Comparison of ENCODE assay signal across 8 mouse cellular contexts in genomic region chrX:164269285-164269761, GRCm38 (mm10). TPM values are rescaled to one million over a fixed set of nuclear protein-coding genes. Genes with fewer than 3 reads are reported as not detected.
DNase-seq lines count a peak whose midpoint lies in the region; ATAC-seq lines count a peak whose summit lies in the region.

Gene Pir, plus strand, starts transcription at chrX:164269371.

- DNase-seq in adrenal gland, adult 8-10 months, result peak; percentile 45
- DNase-seq in embryo, embryonic 11 days, result peak; percentile 63
- peak; percentile 47 for DNase-seq in gastrocnemius, postnatal 14 days
- DNase-seq in induced T-regulatory cell, adult 2 months (ENCODE audit: low read depth), result peak; percentile 3
- DNase-seq in left cerebral cortex, postnatal 10 days (ENCODE audit: extremely low spot score in 1 of 2, low spot score in 2 of 2), result peak; percentile 4 to 71
- DNase-seq in right cerebral cortex, postnatal 10 days (ENCODE audit: low spot score in 2 of 2), result peak; percentile 27 to 30
- peak; percentile 62 for DNase-seq in urinary bladder, postnatal 14 days (ENCODE audit: low spot score)

- intact Hi-C loops in gastrocnemius, postnatal 14 days (cut with DNase I; ENCODE audit: low total_unique reads), result no loop called here
- intact Hi-C loops in left cerebral cortex, postnatal 10 days (cut with DNase I), result no loop called here

- peak; percentile 82 for ATAC-seq in megakaryocyte, adult 5-6 weeks (ENCODE audit: poor library complexity, severe bottlenecking)

RNA-seq across cellular contexts. Expression of gene Pir, which starts in this region (rescaled TPM):
- total RNA-seq in adrenal gland, adult 8-10 months (2022), result 10 to 100 TPM in 1 of 4 experiments, 1 to 10 TPM in 3; 4.8 to 11.3 (median 6.8) TPM
- total RNA-seq in gastrocnemius, postnatal 14 days (2021), result 1 to 10 TPM; 1.0 to 2.5 TPM
- 1 to 10 TPM; 2.4 to 3.8 TPM for total RNA-seq in left cerebral cortex, postnatal 10 days (2021)
- total RNA-seq in megakaryocyte, adult 5-6 weeks (2015), result 3.9 and 6.1 TPM in 2 replicates
- 1.7 and 2.8 TPM in 2 replicates for total RNA-seq in megakaryocyte, adult 5-6 weeks (2017)

Comparison
In these comparisons a context has a peak if more than half of its experiments do, and no peak if none do; other contexts are left out.
1. Peak in every context shown above with its lines: DNase-seq and ATAC-seq.
2. DNase-seq: peak in every context shown above with its lines; median percentile 63 in embryo, embryonic 11 days; 62 in urinary bladder, postnatal 14 days; 47 in gastrocnemius, postnatal 14 days; 45 in adrenal gland, adult 8-10 months; 38 in left cerebral cortex, postnatal 10 days; 28 in right cerebral cortex, postnatal 10 days; 3 in induced T-regulatory cell, adult 2 months.